Mouse (Mus musculus): ENCODE measurements around the gene Gm45234.

GRCm38 (mm10) chr6:124803061-124803460 is 47.2 kb upstream of the Gm45234 start:
- no peak for TF ChIP-seq CTCF (IDR thresholded peaks at IDR 0.05; ENCODE audit: borderline replicate concordance, extremely low read depth, insufficient read depth, insufficient read length)
- TF ChIP-seq POLR2A (IDR thresholded peaks at IDR 0.05; ENCODE audit: borderline replicate concordance, extremely low read depth, insufficient read depth, insufficient read length, poor library complexity, severe bottlenecking): no peak
